In genomic region chr1:34583821-34584263, GRCm38 (mm10) we compare ENCODE assay signal across 10 mouse cellular contexts. TPM values are rescaled to one million over a fixed set of nuclear protein-coding genes. Genes with fewer than 3 reads are reported as not detected.
DNase-seq lines count a peak whose midpoint lies in the region; ATAC-seq lines count a peak whose summit lies in the region.
"Had no signal": no experiment of that assay in that cellular context is flagged by ENCODE, and none has a peak within 500 bp of the region (broad histone marks: within the 10 kb centered on the region; RNA-seq: fewer than 3 reads in every experiment).

No protein-coding gene starts in this region.

- peaks cover 11% of the 10 kb centered on the region for H3K4me1 ChIP-seq in hindbrain, embryonic 12.5 days
- no peaks in the 10 kb centered on the region for H3K4me1 ChIP-seq in hindbrain, embryonic 11.5 days (replicated peaks; ENCODE audit: control insufficient read depth, insufficient read depth, low read length)

- WGBS in hindbrain, embryonic 12.5 days: 21% methylated on average over 4 of the region's 4 CpGs
- 25% methylated on average over 4 of the region's 4 CpGs for WGBS in hindbrain, embryonic 11.5 days

- H3K27ac ChIP-seq in hindbrain, embryonic 12.5 days: no peak overlapping the region
- no peak overlapping the region for H3K27ac ChIP-seq in hindbrain, embryonic 11.5 days (ENCODE audit: low read depth, low read length)

- H3K4me3 ChIP-seq in hindbrain, embryonic 12.5 days: no peak overlapping the region
- no peak overlapping the region for H3K4me3 ChIP-seq in hindbrain, embryonic 11.5 days (ENCODE audit: low read depth, low read length)

- H3K9ac ChIP-seq in hindbrain, embryonic 12.5 days: no peak overlapping the region
- no peak overlapping the region for H3K9ac ChIP-seq in hindbrain, embryonic 11.5 days (ENCODE audit: low read depth, low read length)

- H3K4me2 ChIP-seq in hindbrain, embryonic 12.5 days (replicated peaks): no peak overlapping the region
- H3K4me2 ChIP-seq in hindbrain, embryonic 11.5 days (replicated peaks; ENCODE audit: low read depth, low read length): no peak overlapping the region

- ATAC-seq in hindbrain, embryonic 12.5 days (ENCODE audit: low FRiP score): 0 out of 2 replicates have a peak, but pooled peaks have one; percentile 9
- no peak for ATAC-seq in hindbrain, embryonic 11.5 days (ENCODE audit: low FRiP score)
- no peak for ATAC-seq in megakaryocyte, adult 5-6 weeks (ENCODE audit: poor library complexity, severe bottlenecking)
- ATAC-seq: Patski had no signal

- no peak for DNase-seq in hindbrain, embryonic 11.5 days (ENCODE audit: low spot score)
- peak; percentile 100 for DNase-seq in cerebellum, adult 11-12 months
- DNase-seq in layer of hippocampus, adult 18-20 months (ENCODE audit: low spot score in 2 of 2): peak; percentile 78 to 89
- DNase-seq in retina, embryonic 14.5 days (ENCODE audit: low spot score): peak; percentile 41
- no peak for DNase-seq in lung, postnatal 10 days
- no peak for DNase-seq in adipocyte (ENCODE audit: low spot score)

- H3K9me3 ChIP-seq in hindbrain, embryonic 12.5 days (replicated peaks): no peaks in the 10 kb centered on the region
- H3K9me3 ChIP-seq in hindbrain, embryonic 11.5 days (ENCODE audit: control insufficient read depth, low read length): no peaks in the 10 kb centered on the region

- peaks cover 22% of the 10 kb centered on the region for H3K36me3 ChIP-seq in hindbrain, embryonic 12.5 days
- no peaks in the 10 kb centered on the region for H3K36me3 ChIP-seq in hindbrain, embryonic 11.5 days (ENCODE audit: control insufficient read depth, insufficient read depth, low read length)

- H3K27me3 ChIP-seq in hindbrain, embryonic 12.5 days: peaks cover 20% of the 10 kb centered on the region
- H3K27me3 ChIP-seq in hindbrain, embryonic 11.5 days (ENCODE audit: control insufficient read depth, insufficient read depth, low read length): peaks cover 2% of the 10 kb centered on the region; the same call in 1 of the 2 replicates

RNA-seq across cellular contexts. Expression of gene Amer3, which starts 4.4 kb away (rescaled TPM):
- polyA plus RNA-seq in hindbrain, embryonic 12.5 days (2016; fragmentation: Nextera tagmentation; extraction: Ambion mirVana): 11.4 and 12.8 TPM in 2 replicates
- polyA plus RNA-seq in hindbrain, embryonic 11.5 days (2014; fragmentation: Nextera tagmentation; extraction: Ambion mirVana): 4.1 and 4.3 TPM in 2 replicates
- 10 to 100 TPM; 36.6 to 37.5 TPM for total RNA-seq in layer of hippocampus, adult 18-20 months (2021)
- total RNA-seq in megakaryocyte, adult 5-6 weeks (2015): not detected in 2 replicates
- total RNA-seq in megakaryocyte, adult 5-6 weeks (2017): not detected in 2 replicates
- polyA plus RNA-seq: gonadal fat pad, adult 2 months; Patski had no signal

RNA-seq across cellular contexts. Expression of gene Prss40, which starts 23.1 kb away (rescaled TPM):
- polyA plus RNA-seq in hindbrain, embryonic 12.5 days (2016; fragmentation: Nextera tagmentation; extraction: Ambion mirVana): not detected in 2 replicates
- not detected in 2 replicates for polyA plus RNA-seq in hindbrain, embryonic 11.5 days (2014; fragmentation: Nextera tagmentation; extraction: Ambion mirVana)
- not detected for total RNA-seq in layer of hippocampus, adult 18-20 months (2021)
- not detected in 2 replicates for total RNA-seq in megakaryocyte, adult 5-6 weeks (2015)
- not detected in 2 replicates for total RNA-seq in megakaryocyte, adult 5-6 weeks (2017)
- polyA plus RNA-seq: Patski had no signal

RNA-seq across cellular contexts. Expression of gene Cfc1, which starts 48.4 kb away (rescaled TPM):
- polyA plus RNA-seq in hindbrain, embryonic 12.5 days (2016; fragmentation: Nextera tagmentation; extraction: Ambion mirVana): not detected in 2 replicates
- polyA plus RNA-seq in hindbrain, embryonic 11.5 days (2014; fragmentation: Nextera tagmentation; extraction: Ambion mirVana): not detected in 2 replicates
- total RNA-seq in layer of hippocampus, adult 18-20 months (2021): not detected
- total RNA-seq in megakaryocyte, adult 5-6 weeks (2015): not detected in 2 replicates
- total RNA-seq in megakaryocyte, adult 5-6 weeks (2017): not detected in 2 replicates
- polyA plus RNA-seq: gonadal fat pad, adult 2 months; Patski had no signal

Comparison
In these comparisons a context has a peak if more than half of its experiments do, and no peak if none do; other contexts are left out.
1. DNase-seq: peak in cerebellum, adult 11-12 months (single experiment), layer of hippocampus, adult 18-20 months (2 of 2) and retina, embryonic 14.5 days (single experiment); none in hindbrain, embryonic 11.5 days (single experiment), lung, postnatal 10 days (single experiment) and adipocyte (single experiment).
2. RNA of gene Amer3, which starts 4.4 kb away (total RNA-seq): 36.6 to 37.5 TPM in layer of hippocampus, adult 18-20 months; not detected in megakaryocyte, adult 5-6 weeks; every median in the first group is over 10 times any median in the second.